Mouse (Mus musculus) heart, embryonic 15.5 days (tissue): ENCODE data around the gene Clk3. TPM values are rescaled to one million over a fixed set of nuclear protein-coding genes. Genes with fewer than 3 reads are reported as not detected.
A peak's percentile ranks its signal among the peaks of the same experiment; 100 is the strongest.

Experiments
- ATAC-seq: fragments of 200-750 bp; cut with Nextera tagmentation; replicated peaks from 2 replicates; pipeline ENCODE4 v1.8.0; 2017; ENCODE audit warnings: low read depth, moderate TSS enrichment; ENCODE audit not compliant: insufficient number of reproducible peaks, insufficient read depth, low FRiP score
- H3K27ac ChIP-seq: fragments of 300-500 bp; sonication (generic); 2 replicates; pipeline ENCODE4 v1.5.1; 2015; ENCODE audit warnings: mild to moderate bottlenecking, inconsistent platforms
- H3K27me3 ChIP-seq: fragments of 300-500 bp; sonication (generic); 2 replicates; pipeline ENCODE4 v1.6.1; 2015; ENCODE audit warnings: inconsistent platforms
- H3K36me3 ChIP-seq: fragments of 300-500 bp; sonication (generic); 2 replicates; pipeline ENCODE4 v1.6.1; 2015; ENCODE audit warnings: mild to moderate bottlenecking, inconsistent platforms
- H3K4me1 ChIP-seq: fragments of 300-500 bp; sonication (generic); replicated peaks from 2 replicates; pipeline ENCODE4 v1.6.1; 2015; ENCODE audit warnings: inconsistent platforms
- H3K4me2 ChIP-seq: fragments of 300-500 bp; sonication (generic); 2 replicates; pipeline ENCODE4 v1.6.1; 2015; ENCODE audit warnings: inconsistent platforms, mild to moderate bottlenecking, moderate library complexity
- H3K4me3 ChIP-seq: fragments of 300-500 bp; sonication (generic); 2 replicates; pipeline ENCODE4 v1.5.1; 2015; ENCODE audit warnings: mild to moderate bottlenecking, inconsistent platforms
- H3K9ac ChIP-seq: fragments of 300-500 bp; sonication (generic); 2 replicates; pipeline ENCODE4 v1.6.1; 2015; ENCODE audit warnings: mild to moderate bottlenecking, inconsistent platforms
- H3K9me3 ChIP-seq: fragments of 300-500 bp; sonication (generic); replicated peaks from 2 replicates; pipeline ENCODE4 v1.6.1; 2016; ENCODE audit warnings: inconsistent platforms
- WGBS: fragments of 180-500 bp; shearing (Covaris S2); methylation state at CpG from one replicate; pipeline ENCODE4 v1.1.7; 2015; ENCODE audit warnings: mixed read lengths; 5-methylcytosine and 5-hydroxymethylcytosine counted together
- polyA plus RNA-seq: library from polyadenylated mRNA; unstranded; fragments of >200 nt; fragmentation: Nextera tagmentation; extraction: Ambion mirVana; gene quantifications from 2 replicates; pipeline ENCODE4 v1.2.1, GENCODE M21; 2015

The Clk3 gene
- polyA plus RNA-seq: 48.5 and 65.2 TPM in 2 replicates

GRCm38 (mm10) chr9:57765364-57766351 is at the start of gene Clk3:
Gene Clk3, minus strand, starts transcription at chr9:57765860.
- H3K27ac ChIP-seq: peak within 1 kb of the TSS; percentile 99
- peak; percentile 40 for ATAC-seq
- H3K4me3 ChIP-seq: peak within 1 kb of the TSS; percentile 92
- no peaks in the 10 kb centered on the region for H3K27me3 ChIP-seq
- H3K9ac ChIP-seq: peak within 1 kb of the TSS; percentile 97
- H3K4me2 ChIP-seq: peak within 1 kb of the TSS; percentile 92
- no peaks in the 10 kb centered on the region for H3K9me3 ChIP-seq
- peaks cover 60% of the 10 kb centered on the region for H3K4me1 ChIP-seq
- H3K36me3 ChIP-seq: peaks cover 9% of the 10 kb centered on the region
- WGBS: under 1% methylated on average over 93 of the region's 93 CpGs

- no peak for ATAC-seq
- Histone ChIP-seq H3K4me1 (peaks cover 76% of the 10 kb centered on the region), H3K9me3 (no peaks in the 10 kb centered on the region), H3K4me3 (no peak overlapping the region), H3K27me3 (no peaks in the 10 kb centered on the region), H3K9ac (no peak overlapping the region), H3K27ac (no peak overlapping the region), H3K4me2 (no peak overlapping the region), H3K36me3 (no peaks in the 10 kb centered on the region)
- WGBS: 26% methylated on average over 3 of the region's 3 CpGs
Measured at GRCm38 (mm10) chr9:57814866-57815265, 49.2 kb upstream of the Clk3 start.

- no peak for ATAC-seq
- Histone ChIP-seq H3K4me2 (no peak overlapping the region), H3K9me3 (no peaks in the 10 kb centered on the region), H3K4me3 (no peak overlapping the region), H3K4me1 (peaks cover 80% of the 10 kb centered on the region), H3K9ac (no peak overlapping the region), H3K27me3 (no peaks in the 10 kb centered on the region), H3K36me3 (no peaks in the 10 kb centered on the region), H3K27ac (peak overlapping the region; percentile 44)
- WGBS: 46% methylated on average over 1 of the region's 1 CpGs
Measured at GRCm38 (mm10) chr9:57814014-57814413, 48.4 kb upstream of the Clk3 start.

GRCm38 (mm10) chr9:57811793-57812733 is 46.4 kb upstream of the Clk3 start:
- 30% methylated on average over 8 of the region's 8 CpGs for WGBS

GRCm38 (mm10) chr9:57810691-57811090 is 45.0 kb upstream of the Clk3 start:
- no peak for ATAC-seq
- 64% methylated on average over 3 of the region's 3 CpGs for WGBS
- Histone ChIP-seq H3K36me3 (no peaks in the 10 kb centered on the region), H3K27ac (no peak overlapping the region), H3K9me3 (no peaks in the 10 kb centered on the region), H3K4me1 (peaks cover 69% of the 10 kb centered on the region), H3K9ac (no peak overlapping the region), H3K4me3 (no peak overlapping the region), H3K27me3 (no peaks in the 10 kb centered on the region), H3K4me2 (no peak overlapping the region)

More at GRCm38 (mm10) chr9:57811793-57812733, 46.4 kb upstream of the Clk3 start:
- H3K27me3 ChIP-seq: no peaks in the 10 kb centered on the region
- no peaks in the 10 kb centered on the region for H3K9me3 ChIP-seq
- H3K4me2 ChIP-seq: no peak overlapping the region
- H3K27ac ChIP-seq: 0 out of 2 replicates have a peak overlapping the region, but pooled peaks have one; percentile 4
- ATAC-seq: no peak
- H3K4me1 ChIP-seq: peaks cover 73% of the 10 kb centered on the region
- H3K9ac ChIP-seq: no peak overlapping the region
- no peaks in the 10 kb centered on the region for H3K36me3 ChIP-seq
- H3K4me3 ChIP-seq: no peak overlapping the region

- Histone ChIP-seq H3K4me2 (no peak overlapping the region), H3K9me3 (no peaks in the 10 kb centered on the region), H3K36me3 (no peaks in the 10 kb centered on the region), H3K27me3 (no peaks in the 10 kb centered on the region), H3K27ac (no peak overlapping the region), H3K9ac (no peak overlapping the region), H3K4me3 (no peak overlapping the region), H3K4me1 (peaks cover 66% of the 10 kb centered on the region)
- WGBS: 63% methylated on average over 5 of the region's 5 CpGs
- ATAC-seq: no peak
Measured at GRCm38 (mm10) chr9:57808771-57809310, 43.2 kb upstream of the Clk3 start.

- Histone ChIP-seq H3K27ac (no peak overlapping the region), H3K9ac (no peak overlapping the region), H3K4me3 (no peak overlapping the region), H3K36me3 (no peaks in the 10 kb centered on the region), H3K9me3 (no peaks in the 10 kb centered on the region), H3K4me1 (peaks cover 64% of the 10 kb centered on the region), H3K4me2 (no peak overlapping the region), H3K27me3 (no peaks in the 10 kb centered on the region)
- WGBS: 66% methylated on average over 4 of the region's 4 CpGs
- no peak for ATAC-seq
Measured at GRCm38 (mm10) chr9:57807174-57807651, 41.6 kb upstream of the Clk3 start.

- no peak overlapping the region for H3K27ac ChIP-seq
- no peak overlapping the region for H3K4me2 ChIP-seq
- H3K9me3 ChIP-seq: no peaks in the 10 kb centered on the region
- no peak overlapping the region for H3K9ac ChIP-seq
- H3K27me3 ChIP-seq: no peaks in the 10 kb centered on the region
- H3K4me1 ChIP-seq: peaks cover 53% of the 10 kb centered on the region
- H3K4me3 ChIP-seq: no peak overlapping the region
- WGBS: 25% methylated on average over 1 of the region's 1 CpGs
- H3K36me3 ChIP-seq: no peaks in the 10 kb centered on the region
- ATAC-seq: no peak
Measured at GRCm38 (mm10) chr9:57806066-57806481, 40.4 kb upstream of the Clk3 start.

- WGBS: 37% methylated on average over 10 of the region's 10 CpGs
- no peak for ATAC-seq
- no peaks in the 10 kb centered on the region for H3K9me3 ChIP-seq
- no peak overlapping the region for H3K9ac ChIP-seq
- no peaks in the 10 kb centered on the region for H3K36me3 ChIP-seq
- H3K27ac ChIP-seq: no peak overlapping the region
- H3K27me3 ChIP-seq: no peaks in the 10 kb centered on the region
- peaks cover 56% of the 10 kb centered on the region for H3K4me1 ChIP-seq
- H3K4me2 ChIP-seq: no peak overlapping the region
- no peak overlapping the region for H3K4me3 ChIP-seq
Measured at GRCm38 (mm10) chr9:57805087-57805737, 39.6 kb upstream of the Clk3 start.

- Histone ChIP-seq H3K9ac (no peak overlapping the region), H3K4me2 (no peak overlapping the region), H3K9me3 (no peaks in the 10 kb centered on the region), H3K36me3 (no peaks in the 10 kb centered on the region), H3K27me3 (no peaks in the 10 kb centered on the region), H3K4me1 (peaks cover 56% of the 10 kb centered on the region), H3K4me3 (no peak overlapping the region), H3K27ac (0 out of 2 replicates have a peak overlapping the region, but pooled peaks have one; percentile 25)
- no peak for ATAC-seq
- 27% methylated on average over 4 of the region's 4 CpGs for WGBS
Measured at GRCm38 (mm10) chr9:57803839-57804238, 38.2 kb upstream of the Clk3 start.
